Mouse (Mus musculus): ENCODE data around the gene Arxes1.
A peak's percentile ranks its signal among the peaks of the same experiment; 100 is the strongest.
"Not testable (repeated sequence)": the region's sequence is repeated elsewhere in the genome, so short reads cannot be mapped to it uniquely, and the experiment has no call there.

Gene Arxes1

DNA sequence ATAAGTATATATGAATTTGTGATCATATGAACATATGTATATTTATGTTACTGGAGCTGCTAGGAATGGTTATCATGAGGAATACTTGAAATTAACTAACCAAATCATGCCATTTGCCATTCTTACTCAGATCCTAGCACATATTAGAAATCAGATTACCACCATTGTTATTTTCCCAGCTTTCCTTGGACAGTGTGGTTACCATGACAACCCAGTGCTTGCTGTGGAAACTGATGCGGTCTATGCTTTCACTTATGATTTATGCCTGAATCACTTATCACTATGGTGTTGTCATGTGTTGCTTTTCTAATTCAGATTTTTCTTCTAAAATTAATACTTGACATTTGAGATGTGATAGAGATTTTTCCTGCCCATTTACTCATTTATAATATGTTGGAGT is 2.8 kb upstream of the Arxes1 start:
- no peak for TF ChIP-seq CTCF (conservative IDR thresholded peaks at IDR 0.05; ENCODE audit: low read length)
- TF ChIP-seq NANOG (IDR thresholded peaks at IDR 0.05; ENCODE audit: borderline replicate concordance, low read length): no peak
- no peak for TF ChIP-seq POU5F1 (IDR thresholded peaks at IDR 0.05; ENCODE audit: borderline replicate concordance, low read length)
- H3K4me1 ChIP-seq (replicated peaks; ENCODE audit: low read depth, low read length): 0 out of 2 replicates have a peak, but pooled peaks cover 4% of the 10 kb centered on the region
- H3K4me3 ChIP-seq (replicated peaks; ENCODE audit: low read length): no peak overlapping the region
- no peaks in the 10 kb centered on the region for H3K9me3 ChIP-seq (ENCODE audit: low read length)
- H3K27me3 ChIP-seq (ENCODE audit: insufficient read depth, low read length): no peaks in the 10 kb centered on the region
- H3K36me3 ChIP-seq (ENCODE audit: insufficient read depth, low read length): no peaks in the 10 kb centered on the region

GRCm38 (mm10) chrX:136043726-136044125 is 10.6 kb downstream of the Arxes1 start:
- Histone ChIP-seq H3K27me3 (ENCODE audit: insufficient read depth, low read length) (no peaks in the 10 kb centered on the region), H3K4me1 (replicated peaks; ENCODE audit: low read depth, low read length) (no peaks in the 10 kb centered on the region), H3K9me3 (ENCODE audit: low read length) (no peaks in the 10 kb centered on the region), H3K36me3 (ENCODE audit: insufficient read depth, low read length) (no peaks in the 10 kb centered on the region), H3K4me3 (replicated peaks; ENCODE audit: low read length) (no peak overlapping the region)
- TF ChIP-seq CTCF (conservative IDR thresholded peaks at IDR 0.05; ENCODE audit: low read length) (no peak), POU5F1 (IDR thresholded peaks at IDR 0.05; ENCODE audit: borderline replicate concordance, low read length) (no peak), NANOG (IDR thresholded peaks at IDR 0.05; ENCODE audit: borderline replicate concordance, low read length) (no peak)

DNA sequence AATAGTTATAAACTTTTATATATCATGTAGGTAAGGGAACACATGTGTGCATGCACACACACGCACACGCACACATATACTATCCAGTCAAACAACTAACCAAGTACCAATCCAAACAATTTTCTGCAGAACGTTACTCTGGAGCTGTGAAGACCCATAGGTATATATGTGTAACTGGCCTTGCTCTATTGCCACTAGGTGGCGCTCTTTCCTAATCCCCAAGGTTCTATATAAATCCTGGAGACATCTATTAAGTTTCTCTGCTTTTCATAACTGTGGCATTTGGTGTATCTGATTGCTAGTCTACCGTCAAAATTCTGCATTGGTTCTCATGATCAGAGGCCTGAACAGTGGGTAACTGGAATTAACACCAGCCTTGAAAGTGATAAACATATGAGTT is 14.4 kb downstream of the Arxes1 start:
- TF ChIP-seq CTCF (conservative IDR thresholded peaks at IDR 0.05; ENCODE audit: low read length) (peak; percentile 72), POU5F1 (IDR thresholded peaks at IDR 0.05; ENCODE audit: borderline replicate concordance, low read length) (no peak), NANOG (IDR thresholded peaks at IDR 0.05; ENCODE audit: borderline replicate concordance, low read length) (no peak)
- Histone ChIP-seq H3K36me3 (ENCODE audit: insufficient read depth, low read length) (no peaks in the 10 kb centered on the region), H3K9me3 (ENCODE audit: low read length) (no peaks in the 10 kb centered on the region), H3K27me3 (ENCODE audit: insufficient read depth, low read length) (no peaks in the 10 kb centered on the region), H3K4me1 (replicated peaks; ENCODE audit: low read depth, low read length) (no peaks in the 10 kb centered on the region), H3K4me3 (replicated peaks; ENCODE audit: low read length) (no peak overlapping the region)

GRCm38 (mm10) chrX:136051219-136051618 is 18.1 kb downstream of the Arxes1 start:
- Histone ChIP-seq H3K4me1 (replicated peaks; ENCODE audit: low read depth, low read length) (no peaks in the 10 kb centered on the region), H3K4me3 (replicated peaks; ENCODE audit: low read length) (no peak overlapping the region), H3K9me3 (ENCODE audit: low read length) (no peaks in the 10 kb centered on the region), H3K27me3 (ENCODE audit: insufficient read depth, low read length) (no peaks in the 10 kb centered on the region), H3K36me3 (ENCODE audit: insufficient read depth, low read length) (no peaks in the 10 kb centered on the region)
- TF ChIP-seq POU5F1 (IDR thresholded peaks at IDR 0.05; ENCODE audit: borderline replicate concordance, low read length): no peak
- TF ChIP-seq NANOG (IDR thresholded peaks at IDR 0.05; ENCODE audit: borderline replicate concordance, low read length): no peak
- TF ChIP-seq CTCF (conservative IDR thresholded peaks at IDR 0.05; ENCODE audit: low read length): no peak

GRCm38 (mm10) chrX:136060698-136061097 is 27.5 kb downstream of the Arxes1 start:
- Histone ChIP-seq H3K4me3 (replicated peaks; ENCODE audit: low read length) (no peak overlapping the region), H3K4me1 (replicated peaks; ENCODE audit: low read depth, low read length) (no peaks in the 10 kb centered on the region), H3K27me3 (ENCODE audit: insufficient read depth, low read length) (no peaks in the 10 kb centered on the region), H3K36me3 (ENCODE audit: insufficient read depth, low read length) (no peaks in the 10 kb centered on the region), H3K9me3 (ENCODE audit: low read length) (no peaks in the 10 kb centered on the region)
- TF ChIP-seq NANOG (IDR thresholded peaks at IDR 0.05; ENCODE audit: borderline replicate concordance, low read length): no peak
- TF ChIP-seq POU5F1 (IDR thresholded peaks at IDR 0.05; ENCODE audit: borderline replicate concordance, low read length): no peak
- TF ChIP-seq CTCF (conservative IDR thresholded peaks at IDR 0.05; ENCODE audit: low read length): no peak

GRCm38 (mm10) chrX:136067201-136067991 is 34.2 kb downstream of the Arxes1 start:
- not testable (repeated sequence) for H3K4me1 ChIP-seq (replicated peaks; ENCODE audit: low read depth, low read length); H3K36me3 ChIP-seq (ENCODE audit: insufficient read depth, low read length); H3K9me3 ChIP-seq (ENCODE audit: low read length); H3K27me3 ChIP-seq (ENCODE audit: insufficient read depth, low read length)
- peak overlapping the region; percentile 72 for H3K4me3 ChIP-seq (replicated peaks; ENCODE audit: low read length)

- not testable (repeated sequence) for H3K4me1 ChIP-seq (replicated peaks; ENCODE audit: low read depth, low read length); H3K9me3 ChIP-seq (ENCODE audit: low read length); H3K36me3 ChIP-seq (ENCODE audit: insufficient read depth, low read length); H3K27me3 ChIP-seq (ENCODE audit: insufficient read depth, low read length)
- H3K4me3 ChIP-seq (replicated peaks; ENCODE audit: low read length): peak within 1 kb of the TSS; percentile 72
Measured at GRCm38 (mm10) chrX:136068020-136068419, 34.9 kb downstream of the Arxes1 start, which contains the start of gene Bex2. Gene Bex2, minus strand, starts transcription at chrX:136068236.
